In the genomic region with DNA sequence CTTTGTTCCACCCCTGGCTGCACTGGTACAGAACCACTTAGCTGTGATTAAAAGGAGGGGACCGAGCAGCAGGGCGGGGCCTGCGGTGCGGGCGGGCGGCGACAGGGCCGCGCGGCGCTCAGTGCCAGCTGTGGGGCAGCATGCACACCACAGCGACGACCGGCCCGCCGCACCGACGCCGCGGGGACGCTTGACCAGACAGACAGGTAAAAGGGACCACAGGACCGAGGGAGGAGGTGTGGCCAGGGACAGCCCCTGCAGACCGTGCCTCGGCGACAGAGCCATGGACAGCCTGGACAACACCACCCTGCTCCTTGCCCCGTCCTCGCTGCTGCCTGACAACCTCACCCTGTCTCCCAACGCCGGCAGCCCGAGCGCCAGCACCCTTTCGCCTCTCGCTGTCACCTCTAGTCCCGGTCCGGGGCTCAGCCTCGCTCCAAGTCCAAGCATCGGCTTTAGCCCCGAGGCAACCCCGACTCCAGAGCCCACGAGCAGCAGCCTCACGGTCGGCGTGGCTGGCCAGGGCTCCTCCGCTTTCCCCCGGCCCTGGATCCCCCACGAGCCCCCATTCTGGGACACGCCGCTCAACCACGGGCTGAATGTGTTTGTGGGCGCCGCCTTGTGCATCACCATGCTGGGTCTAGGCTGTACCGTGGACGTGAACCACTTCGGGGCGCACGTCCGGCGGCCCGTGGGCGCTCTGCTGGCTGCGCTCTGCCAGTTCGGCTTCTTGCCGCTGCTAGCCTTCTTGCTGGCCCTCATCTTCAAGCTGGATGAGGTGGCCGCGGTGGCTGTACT, we compare ENCODE assay signal across 8 mouse cellular contexts. TPM values are rescaled to one million over a fixed set of nuclear protein-coding genes. Genes with fewer than 3 reads are reported as not detected.
DNase-seq lines count a peak whose midpoint lies in the region; ATAC-seq and TF ChIP-seq lines count a peak whose summit lies in the region.

Gene Slc10a4, plus strand, starts transcription at position 100 of the 798 bp plus-strand sequence.

- H3K27me3 ChIP-seq in forebrain, embryonic 15.5 days, result peaks cover 5% of the 10 kb centered on the region; the same call in 1 of the 2 replicates
- peaks cover 9% of the 10 kb centered on the region; the same call in 1 of the 2 replicates for H3K27me3 ChIP-seq in kidney, postnatal 0 days (ENCODE audit: insufficient read depth, low read length)

- H3K4me1 ChIP-seq in forebrain, embryonic 15.5 days, result peaks cover 10% of the 10 kb centered on the region; the same call in 1 of the 2 replicates
- peaks cover 4% of the 10 kb centered on the region; the same call in 1 of the 2 replicates for H3K4me1 ChIP-seq in kidney, postnatal 0 days (replicated peaks; ENCODE audit: insufficient read depth, low read length)

- H3K4me3 ChIP-seq in forebrain, embryonic 15.5 days, result peak within 1 kb of the TSS; percentile 50
- H3K4me3 ChIP-seq in kidney, postnatal 0 days (replicated peaks; ENCODE audit: low read depth, low read length), result peak within 1 kb of the TSS; percentile 35

- peak within 1 kb of the TSS; percentile 55 for H3K9ac ChIP-seq in forebrain, embryonic 15.5 days (replicated peaks)
- no peak within 1 kb of the TSS for H3K9ac ChIP-seq in kidney, postnatal 0 days (ENCODE audit: low read depth, low read length)

- TF ChIP-seq CTCF in kidney, postnatal 0 days (IDR thresholded peaks at IDR 0.05; ENCODE audit: low read depth), result no peak

- no peak within 1 kb of the TSS for H3K27ac ChIP-seq in forebrain, embryonic 15.5 days (replicated peaks)
- H3K27ac ChIP-seq in kidney, postnatal 0 days, result no peak within 1 kb of the TSS

- H3K36me3 ChIP-seq in forebrain, embryonic 15.5 days, result no peaks in the 10 kb centered on the region
- H3K36me3 ChIP-seq in kidney, postnatal 0 days (ENCODE audit: insufficient read depth, low read length), result no peaks in the 10 kb centered on the region

- no peaks in the 10 kb centered on the region for H3K9me3 ChIP-seq in forebrain, embryonic 15.5 days
- H3K9me3 ChIP-seq in kidney, postnatal 0 days (replicated peaks; ENCODE audit: low read length), result no peaks in the 10 kb centered on the region

- peak; percentile 33 for DNase-seq in kidney, adult 18-20 months
- DNase-seq in kidney, adult 9 months, result no peak
- DNase-seq in adrenal gland, adult 18-20 months (ENCODE audit: low spot score in 2 of 2), result peak; percentile 43 to 44
- no peak for DNase-seq in kidney, postnatal 0 days (ENCODE audit: low spot score)
- DNase-seq in frontal cortex, postnatal 25 days (ENCODE audit: low spot score in 2 of 2), result no peak
- no peak for DNase-seq in layer of hippocampus, adult 8-10 months (ENCODE audit: low spot score in 2 of 2)

- WGBS in forebrain, embryonic 15.5 days, result 9% methylated on average over 65 of the region's 65 CpGs
- WGBS in kidney, postnatal 0 days, result 6% methylated on average over 64 of the region's 65 CpGs

- H3K4me2 ChIP-seq in forebrain, embryonic 15.5 days (replicated peaks), result peak within 1 kb of the TSS; percentile 80
- H3K4me2 ChIP-seq in kidney, postnatal 0 days (ENCODE audit: low read length), result peak within 1 kb of the TSS; percentile 67

- ATAC-seq in forebrain, embryonic 15.5 days (replicated peaks), result peak; percentile 94
- ATAC-seq in kidney, postnatal 0 days (replicated peaks; ENCODE audit: low FRiP score, low read depth), result peak; percentile 78
- peak; percentile 41 for ATAC-seq in megakaryocyte-erythroid progenitor cell, adult 5-6 weeks (replicated peaks; ENCODE audit: low FRiP score, low TSS enrichment, poor library complexity, severe bottlenecking)

RNA-seq across cellular contexts. Expression of gene Slc10a4, which starts in this region (rescaled TPM):
- total RNA-seq in adrenal gland, adult 18-20 months (2021), result 1 to 10 TPM; 6.8 to 9.1 TPM
- polyA plus RNA-seq in forebrain, embryonic 15.5 days (2015; fragmentation: Nextera tagmentation; extraction: Ambion mirVana), result 15.6 and 18.5 TPM in 2 replicates
- 1.1 and 1.5 TPM in 2 replicates for polyA plus RNA-seq in kidney, postnatal 0 days (2015; fragmentation: Nextera tagmentation; extraction: Ambion mirVana)
- total RNA-seq in megakaryocyte-erythroid progenitor cell, adult 5-6 weeks (2014; fragmentation: Nextera tagmentation), result not detected in 2 replicates
- not detected in 2 replicates for total RNA-seq in megakaryocyte-erythroid progenitor cell, adult 5-6 weeks (2017)
- total RNA-seq in layer of hippocampus, adult 8-10 months (2022), result under 1 TPM in 3 of 4 experiments, not detected in 1; 0.30 to 0.61 (median 0.41) TPM

Comparison
In these comparisons a context has a peak if more than half of its experiments do, and no peak if none do; other contexts are left out.
1. RNA of gene Slc10a4 (total RNA-seq): 6.8 to 9.1 TPM in adrenal gland, adult 18-20 months; 0.30 to 0.61 TPM in layer of hippocampus, adult 8-10 months and not detected in megakaryocyte-erythroid progenitor cell, adult 5-6 weeks; every median in the first group is over 4 times any median in the second.
2. DNase-seq: peak in kidney, adult 18-20 months (single experiment) and adrenal gland, adult 18-20 months (2 of 2); none in kidney, adult 9 months (single experiment), kidney, postnatal 0 days (single experiment), frontal cortex, postnatal 25 days (0 of 2) and layer of hippocampus, adult 8-10 months (0 of 2).
3. Peak in ATAC-seq in megakaryocyte-erythroid progenitor cell, adult 5-6 weeks; RNA of the gene not detected or under 1 TPM.
4. ATAC-seq: peak in every context shown above with its lines; median percentile 94 in forebrain, embryonic 15.5 days; 78 in kidney, postnatal 0 days; 41 in megakaryocyte-erythroid progenitor cell, adult 5-6 weeks.